Mouse (Mus musculus): ENCODE measurements at regions not wholly inside any gene's neighbourhood (a gene's known extent, or its start where the extent isn't known, plus 50 kb on each side); places are given as distances from the start of the nearest gene placed in this dataset.
A peak's percentile ranks its signal among the peaks of the same experiment; 100 is the strongest.

- DNase-seq (ENCODE audit: low spot score in 2 of 2), result no peak
Measured at GRCm38 (mm10) chr11:48176451-48176850, 187.7 kb upstream of the Sgcd start.

- DNase-seq (ENCODE audit: low spot score in 2 of 2), result no peak
Measured at GRCm38 (mm10) chr11:48152219-48152618, 163.4 kb upstream of the Sgcd start.

GRCm38 (mm10) chr11:48133335-48133734 lies 144.6 kb upstream of the Sgcd start:
- DNase-seq (ENCODE audit: low spot score in 2 of 2), result no peak

- DNase-seq (ENCODE audit: low spot score in 2 of 2), result no peak
Measured at GRCm38 (mm10) chr11:48098063-48098462, 109.3 kb upstream of the Sgcd start.

- no peak for DNase-seq (ENCODE audit: low spot score in 2 of 2)
Measured at GRCm38 (mm10) chr11:48097455-48097854, 108.7 kb upstream of the Sgcd start.

GRCm38 (mm10) chr11:48067072-48067471 lies 78.3 kb upstream of the Sgcd start:
- peak in 1 of 2 experiments; percentile 7 for DNase-seq (ENCODE audit: low spot score in 2 of 2)

- no peak for DNase-seq (ENCODE audit: low spot score in 2 of 2)
Measured at GRCm38 (mm10) chr11:48063719-48064118, 75.0 kb upstream of the Sgcd start.

GRCm38 (mm10) chr11:48061501-48061900 lies 72.7 kb upstream of the Sgcd start:
- no peak for DNase-seq (ENCODE audit: low spot score in 2 of 2)

- DNase-seq (ENCODE audit: low spot score in 2 of 2), result no peak
Measured at GRCm38 (mm10) chr11:48051156-48051866, 62.5 kb upstream of the Sgcd start.

- no peak for DNase-seq (ENCODE audit: low spot score in 2 of 2)
Measured at GRCm38 (mm10) chr11:48048311-48048710, 59.5 kb upstream of the Sgcd start.

Measured in frontal cortex, postnatal 10 days (tissue).